Mouse (Mus musculus) myocyte (in vitro differentiated cells): ENCODE measurements around the gene Cps1.

Experiments used
- MAX ChIP-seq: IDR thresholded peaks from one replicate; pipeline ENCODE4 v1.6.1; 2011; ENCODE audit warnings: low read depth, mild to moderate bottlenecking, control low read depth
- POLR2A ChIP-seq: IDR thresholded peaks from one replicate; pipeline ENCODE4 v1.6.1; 2011; ENCODE audit warnings: low read depth, mild to moderate bottlenecking, control low read depth, moderate library complexity; ENCODE audit not compliant: insufficient read length
- POLR2AphosphoS2 ChIP-seq: IDR thresholded peaks from one replicate; pipeline ENCODE4 v1.6.1; 2011; ENCODE audit warnings: low read depth, control low read depth; ENCODE audit not compliant: insufficient read length
- SRF ChIP-seq: IDR thresholded peaks from one replicate; pipeline ENCODE4 v1.6.1; 2011; ENCODE audit warnings: low read depth; ENCODE audit not compliant: control insufficient read depth, insufficient read length
- TCF12 ChIP-seq: IDR thresholded peaks from one replicate; pipeline ENCODE4 v1.6.1; 2011; ENCODE audit warnings: mild to moderate bottlenecking, control low read depth; ENCODE audit not compliant: poor library complexity, insufficient read depth, severe bottlenecking

DNA sequence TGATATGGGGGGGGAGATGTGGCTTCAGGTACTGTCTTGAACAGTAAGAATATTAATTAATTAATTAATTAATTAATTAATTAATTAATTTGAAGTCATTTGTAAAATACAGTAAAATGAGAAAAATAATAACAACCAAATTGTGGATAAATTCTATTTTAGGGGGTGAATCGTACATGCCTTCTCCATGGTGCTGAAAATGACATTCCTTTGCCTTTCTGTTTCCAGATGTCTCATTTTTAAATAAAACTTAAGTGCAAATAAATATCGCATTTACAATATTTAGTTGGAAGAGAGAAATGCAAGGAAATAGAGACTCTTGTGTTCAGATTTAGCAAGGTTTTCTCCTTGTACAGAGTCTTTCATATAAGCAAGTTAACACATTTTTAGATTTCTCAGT is 112.0 kb downstream of the Cps1 start:
- TF ChIP-seq POLR2A (no peak), MAX (no peak), TCF12 (no peak), POLR2AphosphoS2 (no peak), SRF (no peak)
